Mouse (Mus musculus): ENCODE measurements around the gene Lifr. TPM values are rescaled to one million over a fixed set of nuclear protein-coding genes. Genes with fewer than 3 reads are reported as not detected.

The Lifr gene
- 17.3 and 17.9 TPM in 2 replicates for polyA plus RNA-seq (2016; fragmentation: Nextera tagmentation; extraction: Ambion mirVana)

DNA sequence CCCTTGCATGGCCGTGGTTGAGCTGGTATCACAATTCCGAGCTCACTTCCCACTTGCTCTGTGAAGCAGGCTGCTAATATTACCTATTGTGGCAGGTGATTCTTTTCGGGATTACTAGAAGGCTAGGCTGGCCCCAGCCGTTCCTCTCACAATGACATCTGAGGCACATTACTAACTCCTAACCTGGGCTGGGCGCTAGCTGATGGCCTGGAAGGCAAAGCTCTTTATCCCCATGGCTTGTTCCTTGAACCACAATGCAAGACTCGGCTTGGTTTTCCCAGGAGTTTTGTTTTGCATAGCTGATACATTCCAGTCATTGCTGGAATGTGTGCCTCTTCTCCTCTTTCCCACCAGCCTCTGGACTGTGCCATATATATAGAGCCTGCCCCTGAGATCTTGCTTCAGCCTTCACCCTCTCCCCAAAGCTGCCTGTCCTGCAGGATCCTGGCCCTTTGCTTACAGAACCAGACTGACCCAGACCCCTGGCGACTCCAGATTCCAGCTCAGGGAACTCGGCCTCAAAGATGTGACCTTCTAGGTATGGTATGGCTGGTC is at the start of gene Lifr:
Gene Lifr (plus strand): TSS at position 404 of the 555 bp plus-strand sequence.
- no peak within 1 kb of the TSS for H3K4me2 ChIP-seq
- H3K4me1 ChIP-seq (replicated peaks): peaks cover 32% of the 10 kb centered on the region
- no peak within 1 kb of the TSS for H3K4me3 ChIP-seq
- H3K27ac ChIP-seq (ENCODE audit: poor library complexity, severe bottlenecking): no peak within 1 kb of the TSS
- H3K9me3 ChIP-seq (replicated peaks): no peaks in the 10 kb centered on the region
- peaks cover 9% of the 10 kb centered on the region; the same call in 1 of the 2 replicates for H3K27me3 ChIP-seq (replicated peaks)
- WGBS: 60% methylated on average over 8 of the region's 8 CpGs
- no peaks in the 10 kb centered on the region for H3K36me3 ChIP-seq
- ATAC-seq (ENCODE audit: insufficient number of reproducible peaks, low FRiP score): no peak
- H3K9ac ChIP-seq: no peak within 1 kb of the TSS

- Histone ChIP-seq H3K27me3 (replicated peaks) (no peaks in the 10 kb centered on the region), H3K4me1 (replicated peaks) (peaks cover 18% of the 10 kb centered on the region), H3K27ac (ENCODE audit: poor library complexity, severe bottlenecking) (0 out of 2 replicates have a peak overlapping the region, but pooled peaks have one; percentile 14), H3K4me3 (no peak overlapping the region), H3K36me3 (no peaks in the 10 kb centered on the region), H3K9me3 (replicated peaks) (no peaks in the 10 kb centered on the region), H3K9ac (no peak overlapping the region), H3K4me2 (no peak overlapping the region)
- 34% methylated on average over 11 of the region's 11 CpGs for WGBS
- ATAC-seq (ENCODE audit: insufficient number of reproducible peaks, low FRiP score): peak; percentile 79
Observed at GRCm38 (mm10) chr15:7044081-7044749, 46.2 kb upstream of the Lifr start.

DNA sequence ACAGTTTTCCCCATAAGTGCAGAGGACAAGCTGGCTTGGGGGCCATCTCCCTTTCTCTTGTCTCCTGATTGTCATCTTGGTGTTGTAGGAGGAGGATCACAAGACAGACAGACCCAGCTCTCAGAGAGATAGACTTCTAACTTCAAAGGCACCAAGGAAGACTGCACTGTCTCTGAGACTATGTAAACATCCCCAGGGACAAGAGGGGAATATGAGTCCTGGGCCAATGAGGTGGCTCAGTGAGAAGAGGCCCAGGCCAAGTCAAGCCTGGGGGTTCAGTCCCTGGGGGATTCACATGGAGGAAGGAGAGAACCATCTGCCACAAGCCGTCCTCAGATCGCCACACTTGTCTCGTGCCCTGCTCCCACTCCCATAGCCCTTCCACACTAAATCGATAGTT is 45.4 kb upstream of the Lifr start:
- Histone ChIP-seq H3K9me3 (replicated peaks) (no peaks in the 10 kb centered on the region), H3K9ac (no peak overlapping the region), H3K27ac (ENCODE audit: poor library complexity, severe bottlenecking) (no peak overlapping the region), H3K4me2 (no peak overlapping the region), H3K27me3 (replicated peaks) (no peaks in the 10 kb centered on the region), H3K4me3 (no peak overlapping the region), H3K36me3 (no peaks in the 10 kb centered on the region), H3K4me1 (replicated peaks) (peaks cover 23% of the 10 kb centered on the region)
- no peak for ATAC-seq (ENCODE audit: insufficient number of reproducible peaks, low FRiP score)
- 81% methylated on average over 4 of the region's 4 CpGs for WGBS

- H3K27ac ChIP-seq (ENCODE audit: poor library complexity, severe bottlenecking): no peak overlapping the region
- H3K4me1 ChIP-seq (replicated peaks): peaks cover 23% of the 10 kb centered on the region
- no peaks in the 10 kb centered on the region for H3K36me3 ChIP-seq
- no peak overlapping the region for H3K4me2 ChIP-seq
- no peak for ATAC-seq (ENCODE audit: insufficient number of reproducible peaks, low FRiP score)
- H3K9ac ChIP-seq: no peak overlapping the region
- no peaks in the 10 kb centered on the region for H3K9me3 ChIP-seq (replicated peaks)
- WGBS: 36% methylated on average over 3 of the region's 3 CpGs
- no peak overlapping the region for H3K4me3 ChIP-seq
- H3K27me3 ChIP-seq (replicated peaks): no peaks in the 10 kb centered on the region
Observed at GRCm38 (mm10) chr15:7047931-7048330, 42.5 kb upstream of the Lifr start.

- ATAC-seq (ENCODE audit: insufficient number of reproducible peaks, low FRiP score): no peak
- 6% methylated on average over 8 of the region's 8 CpGs for WGBS
- H3K4me1 ChIP-seq (replicated peaks): peaks cover 23% of the 10 kb centered on the region
Observed at GRCm38 (mm10) chr15:7048916-7049315, 41.5 kb upstream of the Lifr start.

GRCm38 (mm10) chr15:7051666-7052065 is 38.7 kb upstream of the Lifr start:
- H3K9me3 ChIP-seq (replicated peaks): no peaks in the 10 kb centered on the region
- no peak overlapping the region for H3K4me2 ChIP-seq
- 35% methylated on average over 2 of the region's 2 CpGs for WGBS
- no peak overlapping the region for H3K4me3 ChIP-seq
- H3K27me3 ChIP-seq (replicated peaks): no peaks in the 10 kb centered on the region
- no peaks in the 10 kb centered on the region for H3K36me3 ChIP-seq
- no peak overlapping the region for H3K27ac ChIP-seq (ENCODE audit: poor library complexity, severe bottlenecking)
- H3K9ac ChIP-seq: no peak overlapping the region
- ATAC-seq (ENCODE audit: insufficient number of reproducible peaks, low FRiP score): no peak
- H3K4me1 ChIP-seq (replicated peaks): peaks cover 23% of the 10 kb centered on the region

More at GRCm38 (mm10) chr15:7048916-7049315, 41.5 kb upstream of the Lifr start:
- H3K9ac ChIP-seq: no peak overlapping the region
- H3K4me3 ChIP-seq: no peak overlapping the region
- H3K4me2 ChIP-seq: peak overlapping the region; percentile 47
- H3K9me3 ChIP-seq (replicated peaks): no peaks in the 10 kb centered on the region
- H3K27ac ChIP-seq (ENCODE audit: poor library complexity, severe bottlenecking): no peak overlapping the region
- no peaks in the 10 kb centered on the region for H3K27me3 ChIP-seq (replicated peaks)
- H3K36me3 ChIP-seq: no peaks in the 10 kb centered on the region

DNA sequence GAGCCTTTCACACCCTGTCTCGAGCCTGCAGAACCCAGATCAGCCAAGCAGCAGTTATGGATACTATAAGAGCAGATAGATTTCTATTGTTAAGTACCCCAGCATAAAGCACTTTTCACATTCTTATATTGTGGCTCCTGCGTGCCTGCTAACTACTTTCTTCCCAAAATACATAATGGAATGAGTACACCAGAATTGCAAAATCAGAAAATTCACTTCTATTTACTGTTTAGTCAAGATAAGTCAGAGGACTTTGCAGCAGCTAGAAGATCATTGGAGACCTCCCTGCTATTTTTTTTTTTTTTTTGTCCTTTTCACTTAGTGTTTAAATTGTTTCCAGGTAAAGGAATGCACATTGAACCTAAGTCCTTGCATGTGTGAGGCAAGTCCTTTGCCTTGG is 38.3 kb upstream of the Lifr start:
- Histone ChIP-seq H3K4me2 (no peak overlapping the region), H3K4me1 (replicated peaks) (peaks cover 23% of the 10 kb centered on the region), H3K27ac (ENCODE audit: poor library complexity, severe bottlenecking) (no peak overlapping the region), H3K36me3 (no peaks in the 10 kb centered on the region), H3K27me3 (replicated peaks) (no peaks in the 10 kb centered on the region), H3K4me3 (no peak overlapping the region), H3K9ac (no peak overlapping the region), H3K9me3 (replicated peaks) (no peaks in the 10 kb centered on the region)
- 66% methylated on average over 2 of the region's 2 CpGs for WGBS
- ATAC-seq (ENCODE audit: insufficient number of reproducible peaks, low FRiP score): no peak

GRCm38 (mm10) chr15:7056851-7057250 is 33.6 kb upstream of the Lifr start:
- no peak overlapping the region for H3K4me2 ChIP-seq
- H3K4me3 ChIP-seq: no peak overlapping the region
- no peak overlapping the region for H3K9ac ChIP-seq
- WGBS: 57% methylated on average over 3 of the region's 3 CpGs
- no peaks in the 10 kb centered on the region for H3K36me3 ChIP-seq
- H3K9me3 ChIP-seq (replicated peaks): no peaks in the 10 kb centered on the region
- no peak overlapping the region for H3K27ac ChIP-seq (ENCODE audit: poor library complexity, severe bottlenecking)
- no peaks in the 10 kb centered on the region for H3K27me3 ChIP-seq (replicated peaks)
- no peaks in the 10 kb centered on the region for H3K4me1 ChIP-seq (replicated peaks)
- ATAC-seq (ENCODE audit: insufficient number of reproducible peaks, low FRiP score): no peak

DNA sequence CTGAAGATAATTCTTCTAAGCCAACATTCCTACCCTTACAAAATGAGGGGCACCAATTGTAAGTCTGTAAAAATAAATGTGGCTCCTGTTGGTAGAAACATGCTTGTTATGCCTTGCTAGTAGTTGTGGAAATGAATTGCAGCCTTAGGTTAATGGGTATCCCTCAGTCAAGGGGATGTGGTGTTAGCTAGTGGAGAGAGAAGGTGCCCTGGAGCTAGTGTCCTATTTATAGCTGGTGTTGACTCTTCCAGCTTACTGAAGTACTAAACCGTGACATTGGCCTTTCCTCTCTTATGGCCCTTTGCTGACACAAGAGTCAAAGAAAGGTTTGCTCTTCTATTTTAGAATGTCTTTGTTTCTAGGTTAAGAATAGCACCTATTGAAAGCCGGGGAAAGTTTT is 29.9 kb upstream of the Lifr start:
- Histone ChIP-seq H3K27ac (ENCODE audit: poor library complexity, severe bottlenecking) (peak overlapping the region; percentile 43), H3K4me3 (no peak overlapping the region), H3K36me3 (no peaks in the 10 kb centered on the region), H3K9ac (no peak overlapping the region), H3K4me2 (no peak overlapping the region), H3K4me1 (replicated peaks) (no peaks in the 10 kb centered on the region), H3K9me3 (replicated peaks) (no peaks in the 10 kb centered on the region), H3K27me3 (replicated peaks) (no peaks in the 10 kb centered on the region)
- no peak for ATAC-seq (ENCODE audit: insufficient number of reproducible peaks, low FRiP score)
- WGBS: 29% methylated on average over 2 of the region's 2 CpGs

- H3K4me1 ChIP-seq (replicated peaks): no peaks in the 10 kb centered on the region
- H3K27ac ChIP-seq (ENCODE audit: poor library complexity, severe bottlenecking): no peak overlapping the region
- 62% methylated on average over 4 of the region's 4 CpGs for WGBS
- ATAC-seq (ENCODE audit: insufficient number of reproducible peaks, low FRiP score): no peak
- no peak overlapping the region for H3K4me3 ChIP-seq
- no peaks in the 10 kb centered on the region for H3K9me3 ChIP-seq (replicated peaks)
- H3K4me2 ChIP-seq: no peak overlapping the region
- no peak overlapping the region for H3K9ac ChIP-seq
- H3K27me3 ChIP-seq (replicated peaks): no peaks in the 10 kb centered on the region
- H3K36me3 ChIP-seq: no peaks in the 10 kb centered on the region
Observed at GRCm38 (mm10) chr15:7061995-7062697, 28.3 kb upstream of the Lifr start.

GRCm38 (mm10) chr15:7062698-7063009 is 27.8 kb upstream of the Lifr start:
- no peak overlapping the region for H3K9ac ChIP-seq
- H3K4me3 ChIP-seq: no peak overlapping the region
- whole genome bisulfite sequencing: 98% methylated on average over 1 of the region's 1 CpGs
- H3K27ac ChIP-seq (ENCODE audit: poor library complexity, severe bottlenecking): no peak overlapping the region
- H3K4me2 ChIP-seq: no peak overlapping the region
- no peaks in the 10 kb centered on the region for H3K9me3 ChIP-seq (replicated peaks)
- H3K27me3 ChIP-seq (replicated peaks): no peaks in the 10 kb centered on the region
- no peaks in the 10 kb centered on the region for H3K36me3 ChIP-seq
- H3K4me1 ChIP-seq (replicated peaks): no peaks in the 10 kb centered on the region
- no peak for ATAC-seq (ENCODE audit: insufficient number of reproducible peaks, low FRiP score)
